Mouse (Mus musculus): ENCODE results near the gene Tnrc6c. TPM values are rescaled to one million over a fixed set of nuclear protein-coding genes. Genes with fewer than 3 reads are reported as not detected.

The Tnrc6c gene
- total and polyA plus RNA-seq, 3 experiments, result 6.9 to 16.7 (median 12.8) TPM

DNA sequence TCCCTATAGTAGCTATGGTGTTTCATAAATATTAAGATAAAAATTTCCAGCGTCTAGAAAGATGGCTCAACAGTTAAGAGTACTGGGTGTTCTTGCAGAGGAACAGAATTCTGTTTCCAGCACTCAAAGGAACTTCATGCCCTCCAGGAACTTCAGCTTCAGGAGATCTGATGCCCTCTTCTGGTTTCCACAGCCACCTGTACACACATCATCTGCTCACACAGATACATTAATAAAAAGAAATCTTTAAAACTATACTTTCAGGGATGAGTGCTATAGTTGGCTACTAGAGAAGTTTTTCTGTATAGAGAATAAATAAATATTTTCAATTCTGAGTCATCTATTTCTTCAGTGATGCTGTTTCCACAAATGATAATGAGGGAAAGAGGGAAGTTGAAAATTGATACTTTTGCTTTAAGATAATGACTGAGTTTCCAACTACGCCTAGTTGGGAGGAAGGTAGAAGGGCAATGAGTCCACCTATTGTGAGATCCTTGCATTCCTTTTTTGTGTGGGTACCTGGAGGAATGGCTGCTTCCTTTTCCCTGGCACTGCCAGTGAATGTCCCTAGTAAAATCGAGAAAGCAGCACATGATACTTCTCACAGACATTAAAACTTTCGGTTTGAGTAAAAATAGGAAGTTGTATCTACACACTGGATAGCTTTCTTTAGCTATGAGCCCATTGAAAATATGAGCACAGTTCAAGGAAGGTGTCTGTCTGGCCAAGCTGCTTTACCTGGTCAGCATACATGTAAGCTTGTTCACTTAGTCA, 9.1 kb downstream of the Tnrc6c start:
- H3K9ac ChIP-seq (ENCODE audit: insufficient read depth, low read depth), result no peak overlapping the region
- H3K36me3 ChIP-seq (replicated peaks in 1 of 2; ENCODE audit: control insufficient read depth in 1 of 2, insufficient read depth in 1 of 2, low read length in 1 of 2), result peaks cover 0 to 20% of the 10 kb centered on the region in 2 experiments
- H3K4me2 ChIP-seq (ENCODE audit: insufficient read depth, low read depth, poor library complexity, severe bottlenecking), result peak overlapping the region; percentile 79
- H3K27me3 ChIP-seq (replicated peaks), result no peaks in the 10 kb centered on the region
- H3K4me1 ChIP-seq (ENCODE audit: control insufficient read depth in 1 of 2, insufficient read depth in 2 of 2), result peaks cover 26 to 98% of the 10 kb centered on the region in 2 experiments
- dilution Hi-C loops (cut with MboI; ENCODE audit: extremely low pct_ligation_motif_present, extremely low pct_unique_long_range_greater_than_20kb, low sequenced_read_pairs) (no loop called here), in situ Hi-C loops (cut with MboI; ENCODE audit: low pct_ligation_motif_present, low pct_unique_long_range_greater_than_20kb, low sequenced_read_pairs) (no loop called here)
- H3K79me2 ChIP-seq (replicated peaks; ENCODE audit: control insufficient read depth, extremely low read depth, insufficient read depth, poor library complexity, severe bottlenecking), result peaks cover 81% of the 10 kb centered on the region
- TF ChIP-seq TBP (conservative IDR thresholded peaks at IDR 0.05; ENCODE audit: low read depth, low read length) (no peak), MXI1 (IDR thresholded peaks at IDR 0.05; ENCODE audit: low read depth, low read length) (no peak; the same call in 1 of the 2 replicates), IRF4 (IDR thresholded peaks at IDR 0.05; ENCODE audit: low read depth, low read length) (peak; percentile 100), CTCF (conservative IDR thresholded peaks at IDR 0.05 in 1 of 2, IDR thresholded peaks at IDR 0.05 in 1 of 2; ENCODE audit: low read depth in 2 of 2, low read length in 2 of 2) (peak in 1 of 2 experiments; percentile 51; a peak in 2 of 4 replicates), E2F4 (IDR thresholded peaks at IDR 0.05; ENCODE audit: insufficient replicate concordance, low read depth, low read length) (0 out of 2 replicates have a peak, but pooled peaks have one; percentile 53), EP300 (IDR thresholded peaks at IDR 0.05; ENCODE audit: low read length) (peak; percentile 100), RCOR1 (conservative IDR thresholded peaks at IDR 0.05; ENCODE audit: low read depth, low read length) (peak; percentile 97), NELFE (IDR thresholded peaks at IDR 0.05; ENCODE audit: low read depth, low read length) (no peak), POLR2A (IDR thresholded peaks at IDR 0.05; ENCODE audit: low read depth, low read length) (no peak), HCFC1 (IDR thresholded peaks at IDR 0.05; ENCODE audit: low read depth, low read length) (no peak), BHLHE40 (IDR thresholded peaks at IDR 0.05; ENCODE audit: low read depth, low read length) (peak; percentile 93), JUND (conservative IDR thresholded peaks at IDR 0.05; ENCODE audit: low read depth, low read length) (peak; percentile 99), ZNF384 (IDR thresholded peaks at IDR 0.05; ENCODE audit: low read depth, low read length) (no peak), ELF1 (IDR thresholded peaks at IDR 0.05; ENCODE audit: low read depth, low read length) (peak; percentile 68), MYC (IDR thresholded peaks at IDR 0.05; ENCODE audit: low read depth, low read length) (peak; percentile 90), RAD21 (IDR thresholded peaks at IDR 0.05; ENCODE audit: low read depth, low read length) (peak; percentile 36), ZMIZ1 (IDR thresholded peaks at IDR 0.05; ENCODE audit: low read depth, low read length) (no peak), SMC3 (IDR thresholded peaks at IDR 0.05; ENCODE audit: low read depth, low read length) (peak; percentile 44), SIN3A (IDR thresholded peaks at IDR 0.05; ENCODE audit: low read length) (peak; percentile 85), POLR2AphosphoS2 (IDR thresholded peaks at IDR 0.05; ENCODE audit: low read depth, low read length) (no peak; the same call in 1 of the 2 replicates), GABPA (IDR thresholded peaks at IDR 0.05; ENCODE audit: insufficient replicate concordance, low read depth, low read length) (no peak), MEF2A (IDR thresholded peaks at IDR 0.05; ENCODE audit: borderline replicate concordance, low read depth, low read length) (peak; percentile 91), CHD1 (IDR thresholded peaks at IDR 0.05; ENCODE audit: low read depth, low read length) (peak; percentile 84; the same call in 1 of the 2 replicates), USF2 (conservative IDR thresholded peaks at IDR 0.05; ENCODE audit: low read depth, low read length) (no peak), NRF1 (IDR thresholded peaks at IDR 0.05; ENCODE audit: low read depth, low read length) (no peak), MAX (IDR thresholded peaks at IDR 0.05; ENCODE audit: low read length) (peak; percentile 80), USF1 (IDR thresholded peaks at IDR 0.05; ENCODE audit: low read depth, low read length) (peak; percentile 36; the same call in 1 of the 2 replicates), ZKSCAN1 (IDR thresholded peaks at IDR 0.05; ENCODE audit: borderline replicate concordance, low read depth, low read length) (no peak), PAX5 (IDR thresholded peaks at IDR 0.05; ENCODE audit: low read length) (no peak), ZC3H11A (IDR thresholded peaks at IDR 0.05; ENCODE audit: low read depth, low read length) (no peak), JUN (IDR thresholded peaks at IDR 0.05; ENCODE audit: insufficient read depth, low read depth, low read length) (peak; percentile 97), TCF12 (IDR thresholded peaks at IDR 0.05; ENCODE audit: low read depth, low read length) (peak; percentile 75), ETS1 (conservative IDR thresholded peaks at IDR 0.05; ENCODE audit: low read depth, low read length) (peak; percentile 94), UBTF (IDR thresholded peaks at IDR 0.05; ENCODE audit: low read depth, low read length) (no peak), CHD2 (IDR thresholded peaks at IDR 0.05; ENCODE audit: low read length) (peak; percentile 82), KAT2A (IDR thresholded peaks at IDR 0.05; ENCODE audit: insufficient replicate concordance, low read length) (no peak), MAZ (IDR thresholded peaks at IDR 0.05; ENCODE audit: low read depth, low read length) (peak; percentile 49; the same call in 1 of the 2 replicates), MAFK (IDR thresholded peaks at IDR 0.05; ENCODE audit: insufficient replicate concordance, low read length) (peak; percentile 76)
- peak; percentile 76 for DNase-seq (ENCODE audit: extremely low read depth)
- no peaks in the 10 kb centered on the region for H3K9me3 ChIP-seq (replicated peaks; ENCODE audit: low read length)
- peak overlapping the region; percentile 77 for H3K27ac ChIP-seq (ENCODE audit: insufficient read depth, low read depth)
- no peak overlapping the region for H3K4me3 ChIP-seq (replicated peaks in 1 of 3; ENCODE audit: low read depth in 2 of 3, low read length in 2 of 3, poor library complexity in 1 of 3)
